Mouse (Mus musculus): ENCODE measurements at regions not wholly inside any gene's neighbourhood (a gene's known extent, or its start where the extent isn't known, plus 50 kb on each side); places are given as distances from the start of the nearest gene placed in this dataset.

GRCm38 (mm10) chr2:75607958-75608357, 51.1 kb upstream of the Hnrnpa3 start:
- Histone ChIP-seq H3K4me1 (ENCODE audit: control insufficient read depth, insufficient read depth, low read length) (peaks cover 11% of the 10 kb centered on the region; the same call in 1 of the 2 replicates), H3K4me2 (ENCODE audit: low read depth) (no peak overlapping the region), H3K9me3 (ENCODE audit: control insufficient read depth, low read length) (no peaks in the 10 kb centered on the region), H3K27me3 (ENCODE audit: control insufficient read depth, insufficient read depth, low read length) (0 out of 2 replicates have a peak, but pooled peaks cover 4% of the 10 kb centered on the region), H3K9ac (ENCODE audit: low read length) (no peak overlapping the region), H3K4me3 (ENCODE audit: low read depth, low read length) (no peak overlapping the region), H3K27ac (ENCODE audit: low read depth, low read length) (no peak overlapping the region), H3K36me3 (ENCODE audit: control insufficient read depth, insufficient read depth, low read length) (no peaks in the 10 kb centered on the region)
- WGBS: 63% methylated on average over 10 of the region's 10 CpGs
- no peak for DNase-seq (ENCODE audit: low spot score)
- ATAC-seq (ENCODE audit: insufficient read depth, low FRiP score, low TSS enrichment): no peak

- Histone ChIP-seq H3K9me3 (ENCODE audit: control insufficient read depth, low read length) (no peaks in the 10 kb centered on the region), H3K4me1 (ENCODE audit: control insufficient read depth, insufficient read depth, low read length) (peaks cover 10% of the 10 kb centered on the region; the same call in 1 of the 2 replicates), H3K27ac (ENCODE audit: low read depth, low read length) (no peak overlapping the region), H3K36me3 (ENCODE audit: control insufficient read depth, insufficient read depth, low read length) (no peaks in the 10 kb centered on the region), H3K9ac (ENCODE audit: low read length) (no peak overlapping the region), H3K4me3 (ENCODE audit: low read depth, low read length) (no peak overlapping the region), H3K27me3 (ENCODE audit: control insufficient read depth, insufficient read depth, low read length) (0 out of 2 replicates have a peak, but pooled peaks cover 4% of the 10 kb centered on the region), H3K4me2 (ENCODE audit: low read depth) (no peak overlapping the region)
- no peak for DNase-seq (ENCODE audit: low spot score)
- 51% methylated on average over 15 of the region's 15 CpGs for WGBS
- ATAC-seq (ENCODE audit: insufficient read depth, low FRiP score, low TSS enrichment): no peak
Measured at GRCm38 (mm10) chr2:75608482-75608881, 50.6 kb upstream of the Hnrnpa3 start.

GRCm38 (mm10) chr2:75609150-75609946, 49.7 kb upstream of the Hnrnpa3 start:
- 14% methylated on average over 27 of the region's 27 CpGs for WGBS
- Histone ChIP-seq H3K9me3 (ENCODE audit: control insufficient read depth, low read length) (no peaks in the 10 kb centered on the region), H3K9ac (ENCODE audit: low read length) (peak overlapping the region; percentile 16; the same call in 1 of the 2 replicates), H3K4me2 (ENCODE audit: low read depth) (peak overlapping the region; percentile 31), H3K27ac (ENCODE audit: low read depth, low read length) (no peak overlapping the region), H3K27me3 (ENCODE audit: control insufficient read depth, insufficient read depth, low read length) (0 out of 2 replicates have a peak, but pooled peaks cover 4% of the 10 kb centered on the region), H3K4me3 (ENCODE audit: low read depth, low read length) (peak overlapping the region; percentile 12; the same call in 1 of the 2 replicates), H3K36me3 (ENCODE audit: control insufficient read depth, insufficient read depth, low read length) (no peaks in the 10 kb centered on the region), H3K4me1 (ENCODE audit: control insufficient read depth, insufficient read depth, low read length) (peaks cover 8% of the 10 kb centered on the region; the same call in 1 of the 2 replicates)
- no peak for ATAC-seq (ENCODE audit: insufficient read depth, low FRiP score, low TSS enrichment)
- peak; percentile 47 for DNase-seq (ENCODE audit: low spot score)
